Mouse (Mus musculus) spleen, adult 18-20 months (tissue): ENCODE measurements around the gene Gm20911.
"Not testable (repeated sequence)": the region's sequence is repeated elsewhere in the genome, so short reads cannot be mapped to it uniquely, and the experiment has no call there.

Experiments
- DNase-seq, 2 experiments: peaks; one replicate each; pipeline ENCODE4 v3.0.0; 2022; ENCODE audit warnings: mixed read lengths in 2 of 2

Gene Gm20911

GRCm38 (mm10) chrY:81457707-81458106 is at the start of gene Gm20911:
Gene Gm20911, plus strand, starts transcription at chrY:81458007.
- not testable (repeated sequence) for DNase-seq
